Mouse (Mus musculus): Measurements from ENCODE around the gene Htra3.

DNA sequence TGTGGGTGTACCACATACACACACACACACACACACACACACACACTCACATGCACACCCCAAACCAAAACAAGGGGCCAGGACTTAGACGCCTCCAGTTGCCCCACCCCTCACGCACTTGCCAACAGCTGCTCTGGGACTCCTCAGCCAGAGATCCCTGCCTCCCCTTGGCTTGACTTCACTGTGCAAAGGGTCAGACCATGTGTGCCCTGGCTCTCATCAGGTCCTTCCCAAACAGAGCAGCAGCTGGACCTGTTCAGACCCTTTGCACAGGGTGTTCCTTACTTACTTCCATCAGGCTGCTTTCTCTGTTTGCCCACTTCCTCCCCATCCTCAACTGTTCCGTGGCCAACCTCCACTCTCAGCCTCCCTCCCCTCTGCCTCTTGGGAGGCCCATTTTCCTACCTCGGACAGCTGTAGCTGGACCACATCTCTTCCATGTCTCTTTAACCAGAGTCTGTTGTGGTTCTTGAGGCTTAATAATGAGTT, 54.8 kb downstream of the Htra3 start:
- no peak for TF ChIP-seq EP300 (optimal IDR thresholded peaks at IDR 0.05)
- no peak for TF ChIP-seq CTCF (IDR thresholded peaks at IDR 0.05; ENCODE audit: low read depth)
